Mouse (Mus musculus): ENCODE measurements around the gene Wwc2.

Gene Wwc2

GRCm38 (mm10) chr8:47990911-47991820, at the start of gene Wwc2:
Gene Wwc2 (minus strand): TSS chr8:47990924.
- DNase-seq (ENCODE audit: extremely low spot score) = peak; percentile 84

- no peak for DNase-seq (ENCODE audit: extremely low spot score)
Observed at GRCm38 (mm10) chr8:48038261-48038934, 47.7 kb upstream of the Wwc2 start.

GRCm38 (mm10) chr8:48032046-48032445, 41.3 kb upstream of the Wwc2 start:
- DNase-seq (ENCODE audit: extremely low spot score) = peak; percentile 42

- DNase-seq (ENCODE audit: extremely low spot score) = no peak
Observed at GRCm38 (mm10) chr8:48030667-48031066, 39.9 kb upstream of the Wwc2 start.

GRCm38 (mm10) chr8:48026796-48027195, 36.1 kb upstream of the Wwc2 start:
- DNase-seq (ENCODE audit: extremely low spot score) = no peak

GRCm38 (mm10) chr8:48023206-48023605, 32.5 kb upstream of the Wwc2 start:
- DNase-seq (ENCODE audit: extremely low spot score) = no peak

- no peak for DNase-seq (ENCODE audit: extremely low spot score)
Observed at GRCm38 (mm10) chr8:48019737-48020136, 29.0 kb upstream of the Wwc2 start.

- peak; percentile 79 for DNase-seq (ENCODE audit: extremely low spot score)
Observed at GRCm38 (mm10) chr8:48016538-48016937, 25.8 kb upstream of the Wwc2 start.

- no peak for DNase-seq (ENCODE audit: extremely low spot score)
Observed at GRCm38 (mm10) chr8:48014386-48014785, 23.7 kb upstream of the Wwc2 start.

GRCm38 (mm10) chr8:48013281-48013680, 22.6 kb upstream of the Wwc2 start:
- DNase-seq (ENCODE audit: extremely low spot score) = no peak

GRCm38 (mm10) chr8:48011871-48012270, 21.1 kb upstream of the Wwc2 start:
- no peak for DNase-seq (ENCODE audit: extremely low spot score)

- no peak for DNase-seq (ENCODE audit: extremely low spot score)
Observed at GRCm38 (mm10) chr8:48010977-48011376, 20.3 kb upstream of the Wwc2 start.

- DNase-seq (ENCODE audit: extremely low spot score) = no peak
Observed at GRCm38 (mm10) chr8:48009399-48009798, 18.7 kb upstream of the Wwc2 start.

- DNase-seq (ENCODE audit: extremely low spot score) = no peak
Observed at GRCm38 (mm10) chr8:48008936-48009335, 18.2 kb upstream of the Wwc2 start.

GRCm38 (mm10) chr8:48006869-48007268, 16.1 kb upstream of the Wwc2 start:
- no peak for DNase-seq (ENCODE audit: extremely low spot score)

GRCm38 (mm10) chr8:48002551-48002950, 11.8 kb upstream of the Wwc2 start:
- DNase-seq (ENCODE audit: extremely low spot score) = no peak

GRCm38 (mm10) chr8:48001395-48001794, 10.7 kb upstream of the Wwc2 start:
- no peak for DNase-seq (ENCODE audit: extremely low spot score)

- no peak for DNase-seq (ENCODE audit: extremely low spot score)
Observed at GRCm38 (mm10) chr8:47996712-47997111, 6.0 kb upstream of the Wwc2 start.

GRCm38 (mm10) chr8:47996126-47996525, 5.4 kb upstream of the Wwc2 start:
- no peak for DNase-seq (ENCODE audit: extremely low spot score)

GRCm38 (mm10) chr8:47995391-47995790, 4.7 kb upstream of the Wwc2 start:
- DNase-seq (ENCODE audit: extremely low spot score) = no peak

GRCm38 (mm10) chr8:47994618-47995274, 4.0 kb upstream of the Wwc2 start:
- DNase-seq (ENCODE audit: extremely low spot score) = no peak

GRCm38 (mm10) chr8:47990386-47990772, 345 bp downstream of the Wwc2 start:
- peak; percentile 98 for DNase-seq (ENCODE audit: extremely low spot score)

Data from embryo, embryonic 9.5 days (tissue).